23 mouse cellular contexts compared by ENCODE assay signal in the genomic region with DNA sequence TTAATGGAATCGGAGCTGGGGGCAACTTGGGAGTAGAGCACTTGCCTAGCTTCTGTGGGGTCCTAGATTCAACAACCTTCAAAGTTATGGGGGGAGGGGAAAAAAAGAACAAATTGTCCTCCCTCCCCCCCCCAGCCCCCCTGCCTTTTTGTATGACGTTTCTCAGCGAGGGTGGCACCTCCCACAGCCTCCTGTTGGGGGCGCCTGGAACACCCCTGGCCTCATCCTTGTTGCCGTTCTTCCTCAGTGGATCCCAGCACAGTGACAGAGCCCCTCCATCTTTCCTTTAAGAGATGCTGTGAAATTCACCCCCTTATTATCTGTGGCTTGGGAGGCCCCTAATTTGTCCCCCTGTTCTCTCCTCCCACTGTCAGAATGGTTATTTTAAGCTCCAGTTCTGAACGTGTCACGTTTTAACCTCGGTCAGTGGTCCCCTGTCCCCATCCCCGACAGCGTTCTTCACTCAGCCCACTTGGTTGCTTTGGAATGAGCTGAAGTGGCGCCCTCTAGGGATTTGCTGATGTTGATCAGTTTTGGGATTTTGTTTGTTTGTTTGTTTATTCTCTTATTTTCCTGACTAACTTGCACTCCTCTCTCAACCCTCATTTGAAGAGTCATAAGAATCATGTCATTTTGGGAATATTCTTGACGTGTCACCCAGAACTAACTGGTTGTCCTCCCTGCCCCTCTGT. TPM values are rescaled to one million over a fixed set of nuclear protein-coding genes. Genes with fewer than 3 reads are reported as not detected.
DNase-seq lines count a peak whose midpoint lies in the region; ATAC-seq and TF ChIP-seq lines count a peak whose summit lies in the region.
"Had no signal": no experiment of that assay in that cellular context is flagged by ENCODE, and none has a peak within 500 bp of the region (broad histone marks: within the 10 kb centered on the region; RNA-seq: fewer than 3 reads in every experiment).

No protein-coding gene starts in this region.

- H3K9ac ChIP-seq in heart, adult 2 months (ENCODE audit: low read depth, low read length): no peak overlapping the region
- no peak overlapping the region for H3K9ac ChIP-seq in MEL (ENCODE audit: control insufficient read depth, low read depth, low read length, poor library complexity, severe bottlenecking)
- H3K9ac ChIP-seq in stomach, postnatal 0 days (ENCODE audit: low read length): no peak overlapping the region
- H3K9ac ChIP-seq: hindbrain, embryonic 15.5 days; lung, embryonic 14.5 days; neural tube, embryonic 13.5 days had no signal

- H3K79me2 ChIP-seq in heart, adult 2 months (replicated peaks; ENCODE audit: control insufficient read depth, insufficient read depth, low read length): no peaks in the 10 kb centered on the region
- H3K79me2 ChIP-seq in MEL (ENCODE audit: control insufficient read depth, insufficient read depth, low read length, poor library complexity): no peaks in the 10 kb centered on the region

- TF ChIP-seq EP300 in heart, adult 2 months (IDR thresholded peaks at IDR 0.05; ENCODE audit: insufficient read depth, low read depth, low read length): no peak
- TF ChIP-seq EP300 in MEL (IDR thresholded peaks at IDR 0.05; ENCODE audit: low read depth in 1 of 2, low read length in 2 of 2): no peak
- no peak for TF ChIP-seq EP300 in stomach, postnatal 0 days (optimal IDR thresholded peaks at IDR 0.05)

- H3K4me1 ChIP-seq in heart, adult 2 months (ENCODE audit: control insufficient read depth, insufficient read depth, low read length): no peaks in the 10 kb centered on the region
- peaks cover 12 to 38% of the 10 kb centered on the region in 2 experiments for H3K4me1 ChIP-seq in MEL (ENCODE audit: control insufficient read depth in 1 of 2, insufficient read depth in 2 of 2, low read length in 2 of 2)
- H3K4me1 ChIP-seq in stomach, postnatal 0 days (replicated peaks; ENCODE audit: control insufficient read depth, insufficient read depth): no peaks in the 10 kb centered on the region
- H3K4me1 ChIP-seq: hindbrain, embryonic 15.5 days; neural tube, embryonic 13.5 days had no signal

- no peaks in the 10 kb centered on the region for H3K36me3 ChIP-seq in heart, adult 2 months (ENCODE audit: control insufficient read depth, insufficient read depth, low read length)
- H3K36me3 ChIP-seq in MEL (ENCODE audit: control insufficient read depth in 1 of 2, insufficient read depth in 2 of 2, low read length in 2 of 2): peaks cover 0 to 28% of the 10 kb centered on the region in 2 experiments; a peak in 2 of 4 replicates
- H3K36me3 ChIP-seq in stomach, postnatal 0 days (ENCODE audit: control insufficient read depth, insufficient read depth, low read length): no peaks in the 10 kb centered on the region
- H3K36me3 ChIP-seq: G1E; hindbrain, embryonic 15.5 days; neural tube, embryonic 13.5 days had no signal

- peak; percentile 24; the same call in 1 of the 2 replicates for TF ChIP-seq CTCF in heart, adult 2 months (IDR thresholded peaks at IDR 0.05)
- peak; percentile 48 to 64 (median 53); a peak in 5 of 6 replicates for TF ChIP-seq CTCF in MEL (IDR thresholded peaks at IDR 0.05 in 2 of 3, conservative IDR thresholded peaks at IDR 0.05 in 1 of 3; ENCODE audit: control insufficient read depth in 1 of 3, insufficient read depth in 1 of 3, low read depth in 2 of 3, low read length in 3 of 3, poor library complexity in 1 of 3, severe bottlenecking in 1 of 3)
- peak; percentile 8; the same call in 1 of the 2 replicates for TF ChIP-seq CTCF in stomach, postnatal 0 days (IDR thresholded peaks at IDR 0.05; ENCODE audit: low read depth)

- WGBS in heart, adult 2 months: 51% methylated on average over 12 of the region's 12 CpGs
- WGBS in stomach, postnatal 0 days: 51% methylated on average over 12 of the region's 12 CpGs

- no peak overlapping the region for H3K27ac ChIP-seq in heart, adult 2 months
- H3K27ac ChIP-seq in MEL (ENCODE audit: control insufficient read depth, low read depth, low read length): no peak overlapping the region
- no peak overlapping the region for H3K27ac ChIP-seq in stomach, postnatal 0 days (replicated peaks)
- H3K27ac ChIP-seq: hindbrain, embryonic 15.5 days; neural tube, embryonic 13.5 days had no signal

- peak; percentile 13 for TF ChIP-seq RAD21 in MEL (IDR thresholded peaks at IDR 0.05; ENCODE audit: low read depth, low read length)

- intact Hi-C loops in heart, adult 2 months (cut with DNase I): no loop called here
- intact Hi-C loops in heart, postnatal 36 days (cut with DNase I): no loop called here
- intact Hi-C loops in gastrocnemius, postnatal 14 days (cut with DNase I; ENCODE audit: low total_unique reads): no loop called here

- TF ChIP-seq POLR2A in heart, adult 2 months (IDR thresholded peaks at IDR 0.05; ENCODE audit: insufficient read depth, low read depth, low read length): no peak
- no peak for TF ChIP-seq POLR2A in MEL (IDR thresholded peaks at IDR 0.05; ENCODE audit: control insufficient read depth in 1 of 2, insufficient read depth in 1 of 2, low read depth in 1 of 2, low read length in 2 of 2, poor library complexity in 1 of 2)

- H3K4me2 ChIP-seq in stomach, postnatal 0 days (replicated peaks; ENCODE audit: low read depth): no peak overlapping the region
- H3K4me2 ChIP-seq: hindbrain, embryonic 15.5 days; lung, embryonic 14.5 days; midbrain, embryonic 11.5 days; neural tube, embryonic 13.5 days had no signal

- ATAC-seq in stomach, postnatal 0 days (ENCODE audit: low FRiP score, low TSS enrichment): no peak

- no peak overlapping the region for H3K4me3 ChIP-seq in heart, adult 2 months
- no peak overlapping the region for H3K4me3 ChIP-seq in MEL (ENCODE audit: control insufficient read depth in 1 of 2, insufficient read depth in 1 of 2, low read depth in 2 of 2, low read length in 2 of 2)
- H3K4me3 ChIP-seq in stomach, postnatal 0 days (ENCODE audit: low read depth, low read length): no peak overlapping the region
- H3K4me3 ChIP-seq: hindbrain, embryonic 15.5 days; neural tube, embryonic 13.5 days had no signal

- no peaks in the 10 kb centered on the region for H3K27me3 ChIP-seq in heart, adult 2 months (ENCODE audit: control insufficient read depth, insufficient read depth, low read length)
- no peaks in the 10 kb centered on the region for H3K27me3 ChIP-seq in MEL (ENCODE audit: control insufficient read depth in 1 of 2, insufficient read depth in 2 of 2, low read length in 2 of 2)
- H3K27me3 ChIP-seq in stomach, postnatal 0 days (ENCODE audit: control insufficient read depth, insufficient read depth, low read length): no peaks in the 10 kb centered on the region
- H3K27me3 ChIP-seq: hindbrain, embryonic 15.5 days had no signal

- DNase-seq in heart, adult 2 months: no peak
- DNase-seq in heart, postnatal 36 days: no peak
- peak; percentile 30 for DNase-seq in retina, postnatal 1 day
- DNase-seq in retina, embryonic 14.5 days (ENCODE audit: low spot score): no peak
- DNase-seq in MEL (ENCODE audit: low read depth, low spot score): no peak
- DNase-seq in stomach, postnatal 0 days (ENCODE audit: low spot score): no peak
- no peak for DNase-seq in gastrocnemius, postnatal 14 days
- DNase-seq: adrenal gland, adult 8-10 months; cerebellum, adult 18-20 months; heart, postnatal 10 days; kidney, adult 9 months; left cerebral cortex, postnatal 4 days; lung, embryonic 14.5 days; lung, postnatal 4 days; thymus, postnatal 4 days had no signal

- H3K9me3 ChIP-seq in MEL (replicated peaks; ENCODE audit: insufficient read depth, low read length): no peaks in the 10 kb centered on the region
- no peaks in the 10 kb centered on the region for H3K9me3 ChIP-seq in stomach, postnatal 0 days (ENCODE audit: control insufficient read depth, low read length)
- H3K9me3 ChIP-seq: G1E; hindbrain, embryonic 15.5 days had no signal

TF ChIP-seq in MEL, 35 proteins besides CTCF, POLR2A, EP300 and RAD21:
- TF ChIP-seq SMC3 (IDR thresholded peaks at IDR 0.05; ENCODE audit: low read depth, low read length): peak; percentile 33
- no peak for TF ChIP-seq ZMIZ1 (IDR thresholded peaks at IDR 0.05; ENCODE audit: low read depth, low read length)
- no peak for TF ChIP-seq MYC (IDR thresholded peaks at IDR 0.05; ENCODE audit: low read depth, low read length)
- no peak for TF ChIP-seq NRF1 (IDR thresholded peaks at IDR 0.05; ENCODE audit: insufficient read depth, low read depth, low read length, poor library complexity, severe bottlenecking)

RNA-seq across cellular contexts. Expression of a gene that starts 12.5 kb away (rescaled TPM):
- 10 to 100 TPM; 32.7 to 35.5 TPM for total RNA-seq in heart, adult 2 months (2021)
- 6.2 and 6.3 TPM in 2 replicates for polyA plus RNA-seq in heart, adult 2 months (2012; rRNA removed)
- 10 to 100 TPM; 33.0 to 33.8 TPM for total RNA-seq in heart, postnatal 36 days (2021)
- total RNA-seq in MEL (2012; rRNA removed): 27.5 and 29.3 TPM in 2 replicates
- polyA plus RNA-seq in MEL (2012; ENCODE audit: insufficient read depth in 1 of 2, insufficient read length in 2 of 2, low read depth in 1 of 2, low replicate concordance in 2 of 2, missing spikeins in 1 of 2): 100 to 1,000 TPM; 114 to 166 TPM
- polyA plus RNA-seq in stomach, postnatal 0 days (2015; fragmentation: Nextera tagmentation; extraction: Ambion mirVana): 26.1 and 26.6 TPM in 2 replicates
- 10 to 100 TPM; 24.3 to 26.6 TPM for total RNA-seq in gastrocnemius, postnatal 14 days (2021)

RNA-seq across cellular contexts. Expression of a gene that starts 31.3 kb away (rescaled TPM):
- not detected for total RNA-seq in heart, adult 2 months (2021)
- not detected in 2 replicates for polyA plus RNA-seq in heart, adult 2 months (2012; rRNA removed)
- total RNA-seq in heart, postnatal 36 days (2021): not detected
- total RNA-seq in MEL (2012; rRNA removed): 4.8 and 5.4 TPM in 2 replicates
- 10 to 100 TPM in 1 of 2 experiments, not detected in 1; 53.0 TPM for polyA plus RNA-seq in MEL (2012; ENCODE audit: insufficient read depth in 1 of 2, insufficient read length in 2 of 2, low read depth in 1 of 2, low replicate concordance in 2 of 2, missing spikeins in 1 of 2)
- not detected in 2 replicates for polyA plus RNA-seq in stomach, postnatal 0 days (2015; fragmentation: Nextera tagmentation; extraction: Ambion mirVana)
- not detected for total RNA-seq in gastrocnemius, postnatal 14 days (2021)
- total RNA-seq: adrenal gland, adult 8-10 months; gastrocnemius, adult 8-10 months; heart, adult 8-10 months; heart, postnatal 10 days; left cerebral cortex, postnatal 4 days; liver, adult 2 months had no signal
- polyA plus RNA-seq: forebrain, embryonic 11.5 days; G1E; hindbrain, embryonic 15.5 days; liver, adult 2 months; midbrain, embryonic 11.5 days; neural tube, embryonic 13.5 days had no signal
